Mouse (Mus musculus) urinary bladder, postnatal 25 days (tissue): ENCODE results near the gene Ghsr.

Experiments used
- DNase-seq: peaks from one replicate; pipeline ENCODE4 v3.0.0; 2022; ENCODE audit warnings: low spot score

The Ghsr gene

GRCm38 (mm10) chr3:27408564-27408963 is 37.4 kb downstream of the Ghsr start:
- DNase-seq, result no peak

DNA sequence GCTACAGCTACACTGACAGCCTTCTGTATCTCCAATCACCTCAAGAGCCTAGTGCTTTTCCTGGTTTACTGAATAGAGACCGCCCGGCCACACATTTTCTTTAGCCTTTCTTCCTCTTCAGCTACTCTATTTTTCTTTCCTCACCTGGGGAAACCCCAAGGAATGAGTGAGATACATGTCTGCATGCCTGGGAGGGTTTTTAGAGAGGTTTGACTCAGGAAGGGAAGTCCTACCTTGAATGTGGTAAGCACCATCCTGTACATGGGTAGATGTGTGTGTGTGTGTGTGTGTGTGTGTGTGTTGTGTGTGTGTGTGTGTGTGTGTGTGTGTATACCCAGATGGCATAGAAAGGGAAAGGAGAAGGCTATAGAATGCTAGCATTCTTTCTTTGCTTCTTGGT is 40.1 kb downstream of the Ghsr start:
- DNase-seq, result no peak

GRCm38 (mm10) chr3:27413566-27413965 is 42.4 kb downstream of the Ghsr start:
- DNase-seq, result no peak

DNA sequence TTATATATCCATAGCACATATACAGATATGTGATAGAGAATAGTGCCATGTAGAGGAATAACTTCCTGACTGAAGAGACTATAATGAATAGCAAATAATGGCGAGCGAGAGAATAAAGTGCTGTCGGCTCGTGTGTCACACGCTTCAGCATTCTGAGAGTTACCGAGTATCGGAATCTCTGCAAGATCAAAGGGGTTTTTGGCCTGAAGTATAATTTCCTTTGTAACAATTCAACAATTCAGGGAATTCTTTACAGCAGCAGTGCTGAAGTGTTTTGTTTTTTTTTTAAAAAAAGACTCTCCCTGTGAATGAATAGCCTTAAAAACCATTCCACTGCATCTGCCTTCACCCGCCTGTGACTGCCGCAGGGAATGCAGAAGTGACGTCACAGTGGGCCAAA is 45.6 kb downstream of the Ghsr start:
- DNase-seq, result no peak

- no peak for DNase-seq
Measured at GRCm38 (mm10) chr3:27418602-27419001, 47.5 kb downstream of the Ghsr start.

DNA sequence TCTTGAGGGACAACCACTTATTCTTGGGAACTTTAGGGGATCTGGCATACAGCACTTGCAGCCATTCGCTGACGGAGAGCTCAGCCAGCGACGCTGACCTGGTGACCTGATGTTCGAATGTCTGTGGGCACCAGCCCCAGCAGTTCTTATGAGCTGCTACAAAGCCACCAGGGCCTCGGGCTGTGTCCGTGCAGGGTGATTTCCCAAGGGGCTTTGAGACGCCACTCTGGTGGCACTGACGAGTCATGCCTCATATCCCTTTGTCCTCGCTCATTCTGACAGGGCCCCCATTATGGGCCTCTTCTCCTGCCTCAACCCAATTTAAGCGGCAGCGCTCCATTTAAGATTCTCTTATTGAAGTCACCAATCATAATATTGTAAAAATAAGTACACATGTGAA is 50.8 kb downstream of the Ghsr start:
- no peak for DNase-seq

DNA sequence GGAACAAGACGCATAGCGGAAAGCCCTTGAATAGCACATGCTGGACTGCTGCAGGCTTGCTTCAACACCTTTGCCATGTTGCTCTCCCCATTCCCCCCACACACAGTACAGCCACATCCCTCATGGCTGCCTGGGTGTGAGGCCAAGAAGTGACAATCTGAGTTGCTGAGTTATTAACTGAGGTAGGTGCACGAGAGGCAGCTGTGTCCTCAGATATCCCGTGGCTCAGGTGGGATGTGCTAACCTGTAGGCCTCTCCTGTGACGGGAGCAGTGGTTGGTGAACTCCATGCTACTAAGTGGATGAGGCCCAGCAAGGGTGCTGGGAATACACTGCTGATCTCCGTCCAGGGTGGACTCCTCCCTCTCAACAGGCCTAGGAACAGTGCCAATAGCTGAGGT is 51.4 kb downstream of the Ghsr start:
- DNase-seq, result no peak

DNA sequence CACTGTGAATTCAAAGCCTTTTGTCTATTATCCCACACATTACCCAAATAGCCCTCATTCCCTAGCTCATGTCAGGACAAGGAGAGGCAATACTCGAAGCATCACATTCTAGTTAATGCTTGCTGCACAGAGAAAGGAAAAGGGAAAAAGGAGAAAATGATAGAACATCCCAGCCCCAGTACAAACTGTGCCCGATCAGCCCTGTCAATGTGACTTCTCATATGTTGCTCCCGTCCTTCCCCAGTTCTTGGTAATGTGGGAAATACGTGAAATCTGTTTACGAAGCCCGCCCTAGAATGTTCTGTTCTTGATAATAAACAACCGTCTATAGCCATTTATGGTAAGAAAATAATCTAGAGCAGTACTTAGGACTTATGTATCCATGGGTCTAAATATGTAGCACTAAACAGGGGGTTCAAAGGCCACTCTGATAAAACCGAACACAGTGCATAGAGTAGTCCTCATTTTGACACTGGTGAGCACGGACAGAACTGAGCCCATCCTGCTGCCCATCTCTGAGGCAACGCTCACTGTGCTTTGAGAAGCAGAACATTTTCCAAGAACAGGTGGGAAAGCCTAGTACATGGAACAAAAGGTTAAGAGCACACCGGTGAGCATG is 53.0 kb downstream of the Ghsr start:
- DNase-seq, result no peak

DNA sequence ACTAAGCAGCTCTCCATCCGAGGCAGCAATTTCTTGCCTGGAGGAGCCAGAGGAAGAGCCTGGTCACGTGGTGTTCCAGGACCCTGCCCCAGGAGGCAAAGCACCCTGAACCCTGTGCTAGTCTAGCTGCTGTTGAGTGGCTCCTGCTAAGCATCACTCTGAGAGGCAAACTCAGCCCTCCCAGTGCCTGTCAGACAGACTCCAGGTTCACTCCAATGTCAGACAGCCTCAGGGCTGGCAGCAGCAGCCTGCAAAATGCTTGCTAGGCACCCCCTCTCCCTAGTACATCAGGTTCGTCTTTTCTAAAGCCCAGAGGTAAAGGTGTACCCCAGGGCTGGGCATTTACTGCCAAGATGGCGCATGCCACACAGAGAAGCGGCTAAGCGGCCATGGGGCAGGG is 56.3 kb downstream of the Ghsr start:
- DNase-seq, result no peak
